Comparison of ENCODE assay signal across 17 mouse cellular contexts in genomic region chr9:65834628-65835354, GRCm38 (mm10). TPM values are rescaled to one million over a fixed set of nuclear protein-coding genes. Genes with fewer than 3 reads are reported as not detected.
DNase-seq lines count a peak whose midpoint lies in the region; ATAC-seq and TF ChIP-seq lines count a peak whose summit lies in the region.
"Had no signal": no experiment of that assay in that cellular context is flagged by ENCODE, and none has a peak within 500 bp of the region (broad histone marks: within the 10 kb centered on the region; RNA-seq: fewer than 3 reads in every experiment).

No protein-coding gene starts in this region.

- no peaks in the 10 kb centered on the region for H3K27me3 ChIP-seq in heart, embryonic 13.5 days (replicated peaks)
- H3K27me3 ChIP-seq in heart, embryonic 11.5 days (ENCODE audit: control insufficient read depth, insufficient read depth, low read length) = no peaks in the 10 kb centered on the region
- no peaks in the 10 kb centered on the region for H3K27me3 ChIP-seq in midbrain, embryonic 10.5 days (ENCODE audit: low read depth, poor library complexity, severe bottlenecking)
- H3K27me3 ChIP-seq in midbrain, embryonic 16.5 days (ENCODE audit: control insufficient read depth, insufficient read depth, low read depth, low read length) = no peaks in the 10 kb centered on the region
- H3K27me3 ChIP-seq in forebrain, embryonic 12.5 days = no peaks in the 10 kb centered on the region
- H3K27me3 ChIP-seq in liver, postnatal 0 days (ENCODE audit: insufficient read depth, low read length) = no peaks in the 10 kb centered on the region

- H3K9me3 ChIP-seq in heart, embryonic 13.5 days = no peaks in the 10 kb centered on the region
- no peaks in the 10 kb centered on the region for H3K9me3 ChIP-seq in heart, embryonic 11.5 days (replicated peaks; ENCODE audit: control insufficient read depth, low read length)
- H3K9me3 ChIP-seq in midbrain, embryonic 10.5 days (replicated peaks) = no peaks in the 10 kb centered on the region
- no peaks in the 10 kb centered on the region for H3K9me3 ChIP-seq in midbrain, embryonic 16.5 days (replicated peaks; ENCODE audit: control insufficient read depth, low read length, poor library complexity, severe bottlenecking)
- H3K9me3 ChIP-seq in forebrain, embryonic 12.5 days = no peaks in the 10 kb centered on the region
- H3K9me3 ChIP-seq in liver, postnatal 0 days (ENCODE audit: low read length) = no peaks in the 10 kb centered on the region
- H3K9me3 ChIP-seq: G1E had no signal

- H3K4me3 ChIP-seq in heart, embryonic 13.5 days = no peak overlapping the region
- H3K4me3 ChIP-seq in heart, embryonic 11.5 days (ENCODE audit: low read depth, low read length) = no peak overlapping the region
- no peak overlapping the region for H3K4me3 ChIP-seq in midbrain, embryonic 10.5 days
- H3K4me3 ChIP-seq in midbrain, embryonic 16.5 days (ENCODE audit: low read depth, low read length) = no peak overlapping the region
- H3K4me3 ChIP-seq in forebrain, embryonic 12.5 days (replicated peaks) = no peak overlapping the region
- no peak overlapping the region for H3K4me3 ChIP-seq in liver, postnatal 0 days (ENCODE audit: low read depth, low read length)
- H3K4me3 ChIP-seq: layer of hippocampus, adult 2 months had no signal

- 61% methylated on average over 10 of the region's 10 CpGs for WGBS in heart, embryonic 13.5 days
- WGBS in heart, embryonic 11.5 days (ENCODE audit: insufficient replicate concordance) = 74% methylated on average over 10 of the region's 10 CpGs
- WGBS in midbrain, embryonic 10.5 days = 86% methylated on average over 10 of the region's 10 CpGs
- WGBS in midbrain, embryonic 16.5 days = 57% methylated on average over 10 of the region's 10 CpGs
- 25% methylated on average over 10 of the region's 10 CpGs for WGBS in forebrain, embryonic 12.5 days
- WGBS in liver, postnatal 0 days (ENCODE audit: insufficient replicate concordance) = 74% methylated on average over 10 of the region's 10 CpGs

- H3K4me2 ChIP-seq in heart, embryonic 13.5 days = no peak overlapping the region
- no peak overlapping the region for H3K4me2 ChIP-seq in heart, embryonic 11.5 days
- no peak overlapping the region for H3K4me2 ChIP-seq in midbrain, embryonic 16.5 days (ENCODE audit: low read length)
- H3K4me2 ChIP-seq in forebrain, embryonic 12.5 days = no peak overlapping the region
- no peak overlapping the region for H3K4me2 ChIP-seq in liver, postnatal 0 days (ENCODE audit: low read depth, low read length)

- peaks cover 54% of the 10 kb centered on the region for H3K36me3 ChIP-seq in heart, embryonic 13.5 days
- peaks cover 8% of the 10 kb centered on the region for H3K36me3 ChIP-seq in heart, embryonic 11.5 days (ENCODE audit: control insufficient read depth, insufficient read depth, low read length)
- H3K36me3 ChIP-seq in midbrain, embryonic 10.5 days = peaks cover 23% of the 10 kb centered on the region
- H3K36me3 ChIP-seq in midbrain, embryonic 16.5 days (ENCODE audit: control insufficient read depth, insufficient read depth, low read length) = no peaks in the 10 kb centered on the region
- H3K36me3 ChIP-seq in forebrain, embryonic 12.5 days (replicated peaks) = peaks cover 5% of the 10 kb centered on the region; the same call in 1 of the 2 replicates
- H3K36me3 ChIP-seq in liver, postnatal 0 days (replicated peaks; ENCODE audit: insufficient read depth, low read length) = 0 out of 2 replicates have a peak, but pooled peaks cover 3% of the 10 kb centered on the region

- peaks cover 26% of the 10 kb centered on the region for H3K4me1 ChIP-seq in heart, embryonic 13.5 days
- no peaks in the 10 kb centered on the region; the same call in 1 of the 2 replicates for H3K4me1 ChIP-seq in heart, embryonic 11.5 days (ENCODE audit: control insufficient read depth, insufficient read depth, low read length)
- H3K4me1 ChIP-seq in midbrain, embryonic 10.5 days = peaks cover 48% of the 10 kb centered on the region
- H3K4me1 ChIP-seq in midbrain, embryonic 16.5 days (ENCODE audit: control insufficient read depth, insufficient read depth, low read length) = no peaks in the 10 kb centered on the region
- peaks cover 45% of the 10 kb centered on the region for H3K4me1 ChIP-seq in forebrain, embryonic 12.5 days
- H3K4me1 ChIP-seq in liver, postnatal 0 days (ENCODE audit: insufficient read depth) = peaks cover 14% of the 10 kb centered on the region

- no peak for DNase-seq in midbrain, embryonic 10.5 days (ENCODE audit: low spot score)
- DNase-seq in liver, postnatal 0 days = peak; percentile 34
- no peak for DNase-seq in thymus, postnatal 4 days
- DNase-seq in kidney, adult 18-20 months = no peak
- DNase-seq: B cell, adult 2 months; cerebellum, adult 9-10 months; gastrocnemius, postnatal 25 days; heart, postnatal 10 days; kidney, adult 2 months; right cerebral cortex, postnatal 25 days; thymus, postnatal 14 days had no signal

- TF ChIP-seq CTCF in liver, postnatal 0 days (IDR thresholded peaks at IDR 0.05; ENCODE audit: low read depth) = no peak

- H3K9ac ChIP-seq in heart, embryonic 13.5 days = no peak overlapping the region
- H3K9ac ChIP-seq in heart, embryonic 11.5 days (ENCODE audit: low read depth, low read length) = no peak overlapping the region
- no peak overlapping the region for H3K9ac ChIP-seq in midbrain, embryonic 16.5 days (ENCODE audit: low read depth, low read length)
- no peak overlapping the region for H3K9ac ChIP-seq in forebrain, embryonic 12.5 days
- H3K9ac ChIP-seq in liver, postnatal 0 days (replicated peaks) = no peak overlapping the region

- no peak for TF ChIP-seq EP300 in liver, postnatal 0 days (IDR thresholded peaks at IDR 0.05; ENCODE audit: low read depth)

- no peak for ATAC-seq in heart, embryonic 13.5 days (ENCODE audit: extremely low read depth, insufficient number of reproducible peaks, low FRiP score, low TSS enrichment)
- no peak for ATAC-seq in heart, embryonic 11.5 days (replicated peaks; ENCODE audit: insufficient number of reproducible peaks, low FRiP score, low TSS enrichment)
- ATAC-seq in midbrain, embryonic 16.5 days = no peak
- ATAC-seq in forebrain, embryonic 12.5 days (ENCODE audit: low FRiP score) = peak; percentile 53; the same call in 1 of the 2 replicates
- ATAC-seq in liver, postnatal 0 days = peak; percentile 92

- peak overlapping the region; percentile 50; the same call in 1 of the 2 replicates for H3K27ac ChIP-seq in heart, embryonic 13.5 days (replicated peaks)
- H3K27ac ChIP-seq in heart, embryonic 11.5 days (ENCODE audit: low read depth, low read length) = no peak overlapping the region
- 0 out of 2 replicates have a peak overlapping the region, but pooled peaks have one; percentile 23 for H3K27ac ChIP-seq in midbrain, embryonic 10.5 days (replicated peaks)
- H3K27ac ChIP-seq in midbrain, embryonic 16.5 days (ENCODE audit: low read length) = no peak overlapping the region
- peak overlapping the region; percentile 68 for H3K27ac ChIP-seq in forebrain, embryonic 12.5 days
- H3K27ac ChIP-seq in liver, postnatal 0 days (ENCODE audit: low read depth) = 0 out of 2 replicates have a peak overlapping the region, but pooled peaks have one; percentile 19
- H3K27ac ChIP-seq: layer of hippocampus, adult 2 months had no signal

RNA-seq across cellular contexts. Expression of gene Zfp609, which starts 7.4 kb away (rescaled TPM):
- polyA plus RNA-seq in heart, embryonic 13.5 days (2015; fragmentation: Nextera tagmentation; extraction: Ambion mirVana) = 4.9 and 5.9 TPM in 2 replicates
- polyA plus RNA-seq in heart, embryonic 11.5 days (2014; fragmentation: Nextera tagmentation; extraction: Ambion mirVana) = 5.1 and 8.1 TPM in 2 replicates
- polyA plus RNA-seq in midbrain, embryonic 10.5 days (2016; fragmentation: Nextera tagmentation; extraction: Ambion mirVana) = 6.4 and 7.3 TPM in 2 replicates
- 6.6 and 6.8 TPM in 2 replicates for polyA plus RNA-seq in midbrain, embryonic 16.5 days (2015; fragmentation: Nextera tagmentation; extraction: Ambion mirVana)
- polyA plus RNA-seq in forebrain, embryonic 12.5 days (2016; fragmentation: Nextera tagmentation; extraction: Ambion mirVana) = 11.1 and 13.1 TPM in 2 replicates
- 2.0 and 2.8 TPM in 2 replicates for polyA plus RNA-seq in liver, postnatal 0 days (2015; fragmentation: Nextera tagmentation; extraction: Ambion mirVana)

RNA-seq across cellular contexts. Expression of gene Pclaf, which starts 55.2 kb away (rescaled TPM):
- polyA plus RNA-seq in heart, embryonic 13.5 days (2015; fragmentation: Nextera tagmentation; extraction: Ambion mirVana) = 99.5 and 114 TPM in 2 replicates
- 122 and 130 TPM in 2 replicates for polyA plus RNA-seq in heart, embryonic 11.5 days (2014; fragmentation: Nextera tagmentation; extraction: Ambion mirVana)
- 258 and 306 TPM in 2 replicates for polyA plus RNA-seq in midbrain, embryonic 10.5 days (2016; fragmentation: Nextera tagmentation; extraction: Ambion mirVana)
- polyA plus RNA-seq in midbrain, embryonic 16.5 days (2015; fragmentation: Nextera tagmentation; extraction: Ambion mirVana) = 13.7 and 17.6 TPM in 2 replicates
- polyA plus RNA-seq in forebrain, embryonic 12.5 days (2016; fragmentation: Nextera tagmentation; extraction: Ambion mirVana) = 224 and 226 TPM in 2 replicates
- 55.8 and 61.7 TPM in 2 replicates for polyA plus RNA-seq in liver, postnatal 0 days (2015; fragmentation: Nextera tagmentation; extraction: Ambion mirVana)

Comparison
In these comparisons a context has a peak if more than half of its experiments do, and no peak if none do; other contexts are left out.
1. H3K27ac ChIP-seq: peak in heart, embryonic 13.5 days (single experiment), midbrain, embryonic 10.5 days (single experiment), forebrain, embryonic 12.5 days (single experiment) and liver, postnatal 0 days (single experiment); none in heart, embryonic 11.5 days (single experiment) and midbrain, embryonic 16.5 days (single experiment).
2. ATAC-seq: peak in forebrain, embryonic 12.5 days (single experiment) and liver, postnatal 0 days (single experiment); none in heart, embryonic 13.5 days (single experiment), heart, embryonic 11.5 days (single experiment) and midbrain, embryonic 16.5 days (single experiment).